Mouse (Mus musculus) embryonic facial prominence, embryonic 11.5 days (tissue): ENCODE measurements around the gene Ear1. TPM values are rescaled to one million over a fixed set of nuclear protein-coding genes. Genes with fewer than 3 reads are reported as not detected.
"Not testable (repeated sequence)": the region's sequence is repeated elsewhere in the genome, so short reads cannot be mapped to it uniquely, and the experiment has no call there.

Experiments used
- ATAC-seq: fragments of 200-750 bp; cut with Nextera tagmentation; replicated peaks from 2 replicates; pipeline ENCODE4 v1.8.0; 2017; ENCODE audit warnings: low read depth; ENCODE audit not compliant: insufficient number of reproducible peaks, low FRiP score, low TSS enrichment
- DNase-seq: peaks from one replicate; pipeline ENCODE4 v3.0.0-alpha.2; 2015; ENCODE audit warnings: low spot score
- H3K27ac ChIP-seq: fragments of 300-500 bp; sonication (generic); replicated peaks from 2 replicates; pipeline ENCODE4 v1.5.1; 2014; ENCODE audit warnings: mild to moderate bottlenecking, low read depth, low read length, control low read depth
- H3K27me3 ChIP-seq: fragments of 300-500 bp; sonication (generic); 2 replicates; pipeline ENCODE4 v1.6.1; 2014; ENCODE audit warnings: mild to moderate bottlenecking, low read length, moderate library complexity, mixed read lengths; ENCODE audit not compliant: control insufficient read depth, insufficient read depth
- H3K36me3 ChIP-seq: fragments of 300-500 bp; sonication (generic); replicated peaks from 2 replicates; pipeline ENCODE4 v1.6.1; 2014; ENCODE audit warnings: low read depth, mild to moderate bottlenecking, low read length, moderate library complexity, mixed read lengths; ENCODE audit not compliant: control insufficient read depth, insufficient read depth
- H3K4me1 ChIP-seq: fragments of 300-500 bp; sonication (generic); 2 replicates; pipeline ENCODE4 v1.6.1; 2014; ENCODE audit warnings: low read length, mixed read lengths; ENCODE audit not compliant: control insufficient read depth, insufficient read depth
- H3K4me2 ChIP-seq: fragments of 300-500 bp; sonication (generic); 2 replicates; pipeline ENCODE4 v1.6.1; 2014; ENCODE audit warnings: low read depth, mild to moderate bottlenecking, control low read depth, low read length, moderate library complexity
- H3K4me3 ChIP-seq: fragments of 300-500 bp; sonication (generic); 2 replicates; pipeline ENCODE4 v1.5.1; 2014; ENCODE audit warnings: low read depth, low read length, control low read depth
- H3K9ac ChIP-seq: fragments of 300-500 bp; sonication (generic); replicated peaks from 2 replicates; pipeline ENCODE4 v1.6.1; 2014; ENCODE audit warnings: mild to moderate bottlenecking, control low read depth, low read length
- H3K9me3 ChIP-seq: fragments of 300-500 bp; sonication (generic); replicated peaks from 2 replicates; pipeline ENCODE4 v1.6.1; 2016; ENCODE audit warnings: mild to moderate bottlenecking, low read length, inconsistent platforms, mixed read lengths; ENCODE audit not compliant: control insufficient read depth
- WGBS: fragments of 180-500 bp; shearing (Covaris S2); extraction: QIAGEN DNeasy Blood & Tissue Kit; methylation state at CpG from one replicate; pipeline ENCODE4 v1.1.7; 2014; 5-methylcytosine and 5-hydroxymethylcytosine counted together
- polyA plus RNA-seq: library from polyadenylated mRNA; unstranded; fragments of >200 nt; fragmentation: Nextera tagmentation; extraction: Ambion mirVana; gene quantifications from 2 replicates; pipeline ENCODE4 v1.2.1, GENCODE M21; 2014

Ear1 gene
- polyA plus RNA-seq = not detected in 2 replicates

DNA sequence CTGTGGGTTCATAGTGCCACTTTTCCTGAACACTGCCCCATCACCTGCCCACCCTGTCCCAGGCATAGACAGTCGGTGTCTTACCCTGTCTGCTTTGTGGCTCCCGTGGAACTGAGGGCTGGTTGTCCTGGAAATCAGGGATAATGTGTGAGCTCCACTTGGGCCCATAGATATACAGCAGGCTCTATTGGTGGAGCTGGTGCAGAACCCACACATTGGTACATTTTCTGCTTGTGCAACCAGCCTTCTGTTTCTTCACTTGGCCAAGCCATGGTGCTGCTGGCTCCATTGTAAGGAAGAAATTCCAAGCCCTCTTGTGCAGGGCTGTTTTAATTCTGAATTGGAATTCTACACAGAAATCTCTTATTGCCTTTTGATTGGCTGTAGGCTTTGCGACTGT, at the start of gene Ear1:
Gene Ear1 (minus strand): TSS at position 101 of the 400 bp plus-strand sequence.
- not testable (repeated sequence) for H3K36me3 ChIP-seq, H3K4me3 ChIP-seq, H3K27ac ChIP-seq, H3K4me2 ChIP-seq, ATAC-seq, H3K27me3 ChIP-seq, H3K9me3 ChIP-seq, H3K9ac ChIP-seq, DNase-seq, H3K4me1 ChIP-seq
- WGBS = 94% methylated on average over 2 of the region's 3 CpGs

DNA sequence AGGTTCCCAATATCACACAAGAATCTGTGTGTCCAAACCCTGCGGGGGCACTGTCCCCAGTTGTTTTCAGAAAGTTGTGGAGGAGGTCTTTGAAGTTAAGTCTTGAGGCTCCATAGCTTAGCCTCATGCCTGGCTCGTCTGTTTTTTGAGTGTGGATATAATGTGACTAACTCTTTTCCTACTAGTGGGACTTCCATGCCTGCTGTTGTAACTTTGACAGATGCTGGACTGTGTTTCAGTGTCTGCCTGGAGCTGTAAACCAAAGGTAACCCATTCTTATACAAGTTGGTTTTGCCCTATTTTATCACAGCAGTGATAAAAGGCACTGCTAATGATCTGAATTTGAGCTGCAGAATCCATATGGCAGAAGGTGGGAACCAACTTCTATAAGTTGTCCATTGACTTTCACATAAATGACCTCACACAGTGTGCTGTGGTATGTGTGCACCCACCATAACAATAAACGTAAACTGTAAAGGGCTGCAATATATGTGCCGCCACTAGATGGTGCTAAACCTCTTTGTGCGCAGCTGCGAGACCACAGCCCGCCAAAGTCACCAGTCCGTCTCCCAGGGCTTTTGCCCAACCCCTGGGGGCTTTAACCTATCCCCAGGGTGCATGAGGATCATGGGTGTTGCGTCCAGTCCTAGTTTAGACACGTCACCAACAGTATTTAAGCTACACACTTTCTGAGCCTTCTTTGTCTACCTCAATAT, 49.5 kb upstream of the Ear1 start, which contains the start of gene Gm8113:
Gene Gm8113 (plus strand): TSS at position 703 of the 716 bp plus-strand sequence.
- H3K27ac ChIP-seq = peak within 1 kb of the TSS; percentile 52
- peak; percentile 94 for ATAC-seq
- peak within 1 kb of the TSS; percentile 40 for H3K4me3 ChIP-seq
- DNase-seq = peak; percentile 94
- not testable (repeated sequence) for H3K9me3 ChIP-seq, H3K4me1 ChIP-seq, H3K27me3 ChIP-seq, H3K36me3 ChIP-seq
- H3K4me2 ChIP-seq = peak within 1 kb of the TSS; percentile 30
- WGBS = 8% methylated on average over 10 of the region's 10 CpGs
- H3K9ac ChIP-seq = peak within 1 kb of the TSS; percentile 67

- H3K9ac ChIP-seq, H3K4me2 ChIP-seq, DNase-seq, H3K36me3 ChIP-seq, ATAC-seq, H3K9me3 ChIP-seq, H3K4me1 ChIP-seq, H3K27ac ChIP-seq, H3K27me3 ChIP-seq, H3K4me3 ChIP-seq: not testable (repeated sequence)
- WGBS = 87% methylated on average over 3 of the region's 3 CpGs
These were observed 48.1 kb upstream of the Ear1 start, which contains the start of gene Ear10 for GRCm38 (mm10) chr14:43923459-43923858. Ear10 (minus strand) TSS chr14:43923559.

- H3K4me2 ChIP-seq, H3K9ac ChIP-seq, ATAC-seq, H3K4me1 ChIP-seq, H3K36me3 ChIP-seq, DNase-seq, H3K27ac ChIP-seq, H3K27me3 ChIP-seq, H3K4me3 ChIP-seq, H3K9me3 ChIP-seq: not testable (repeated sequence)
These were observed 42.9 kb upstream of the Ear1 start for GRCm38 (mm10) chr14:43918214-43918613.

- not testable (repeated sequence) for H3K27ac ChIP-seq, ATAC-seq, DNase-seq, H3K4me2 ChIP-seq, H3K9me3 ChIP-seq, H3K27me3 ChIP-seq, H3K4me1 ChIP-seq, H3K36me3 ChIP-seq, H3K9ac ChIP-seq, H3K4me3 ChIP-seq
- 81% methylated on average over 3 of the region's 3 CpGs for WGBS
These were observed 23.3 kb upstream of the Ear1 start for GRCm38 (mm10) chr14:43898577-43898976.

GRCm38 (mm10) chr14:43895357-43895756, 20.0 kb upstream of the Ear1 start:
- 36% methylated on average over 1 of the region's 2 CpGs for WGBS
- H3K4me3 ChIP-seq, DNase-seq, H3K9ac ChIP-seq, H3K36me3 ChIP-seq, ATAC-seq, H3K4me2 ChIP-seq, H3K27me3 ChIP-seq, H3K9me3 ChIP-seq, H3K4me1 ChIP-seq, H3K27ac ChIP-seq: not testable (repeated sequence)

GRCm38 (mm10) chr14:43891288-43891687, 16.0 kb upstream of the Ear1 start:
- not testable (repeated sequence) for H3K4me3 ChIP-seq, H3K9me3 ChIP-seq, H3K27ac ChIP-seq, ATAC-seq, H3K9ac ChIP-seq, H3K27me3 ChIP-seq, H3K4me2 ChIP-seq, DNase-seq, H3K36me3 ChIP-seq, H3K4me1 ChIP-seq
- 100% methylated on average over 1 of the region's 1 CpGs for WGBS

GRCm38 (mm10) chr14:43886235-43886634, 10.9 kb upstream of the Ear1 start:
- H3K4me1 ChIP-seq, H3K9me3 ChIP-seq, H3K27me3 ChIP-seq, ATAC-seq, H3K36me3 ChIP-seq, H3K27ac ChIP-seq, H3K4me3 ChIP-seq, DNase-seq, H3K4me2 ChIP-seq, H3K9ac ChIP-seq: not testable (repeated sequence)
- 68% methylated on average over 1 of the region's 1 CpGs for WGBS
